Mouse (Mus musculus): ENCODE data around the gene Adamts2.

- no peak for TF ChIP-seq EP300 (optimal IDR thresholded peaks at IDR 0.05)
- peak; percentile 54 for TF ChIP-seq CTCF (IDR thresholded peaks at IDR 0.05; ENCODE audit: low read depth)
These were observed 86.7 kb downstream of the Adamts2 start for GRCm38 (mm10) chr11:50688584-50688983.

All from stomach, postnatal 0 days (tissue).